Mouse (Mus musculus) ES-Bruce4 (cell line): Measurements from ENCODE around the gene D130040H23Rik. TPM values are rescaled to one million over a fixed set of nuclear protein-coding genes. Genes with fewer than 3 reads are reported as not detected.
"Not testable (repeated sequence)": the region's sequence is repeated elsewhere in the genome, so short reads cannot be mapped to it uniquely, and the experiment has no call there.

Experiments
- H3K27ac ChIP-seq: 2 replicates; pipeline ENCODE4 v1.5.1; 2012; ENCODE audit warnings: low read length, inconsistent platforms; ENCODE audit not compliant: insufficient read depth
- H3K27me3 ChIP-seq: 2 replicates; pipeline ENCODE4 v1.6.1; 2012; ENCODE audit warnings: mild to moderate bottlenecking, low read length, inconsistent platforms; ENCODE audit not compliant: control insufficient read depth, poor library complexity, insufficient read depth, severe bottlenecking
- H3K36me3 ChIP-seq: 2 replicates; pipeline ENCODE4 v1.6.1; 2012; ENCODE audit warnings: inconsistent platforms, mild to moderate bottlenecking, low read length, moderate library complexity; ENCODE audit not compliant: control insufficient read depth, poor library complexity, insufficient read depth, severe bottlenecking
- H3K4me1 ChIP-seq: one replicate; pipeline ENCODE4 v1.8.1; 2011; ENCODE audit warnings: low read length; ENCODE audit not compliant: control insufficient read depth, insufficient read depth
- H3K4me3 ChIP-seq: 2 replicates; pipeline ENCODE4 v1.5.1; 2011; ENCODE audit warnings: low read depth, mild to moderate bottlenecking, low read length
- H3K9ac ChIP-seq: 2 replicates; pipeline ENCODE4 v1.6.1; 2012; ENCODE audit warnings: low read depth, mild to moderate bottlenecking, inconsistent platforms; ENCODE audit not compliant: poor library complexity, severe bottlenecking
- H3K9me3 ChIP-seq: replicated peaks from 2 replicates; pipeline ENCODE4 v1.6.1; 2012; ENCODE audit warnings: mild to moderate bottlenecking, low read length, inconsistent platforms; ENCODE audit not compliant: control insufficient read depth, poor library complexity, insufficient read depth, severe bottlenecking
- CTCF ChIP-seq: IDR thresholded peaks from one replicate; pipeline ENCODE4 v1.8.1; 2011; ENCODE audit warnings: low read depth, low read length
- EP300 ChIP-seq: IDR thresholded peaks from 2 replicates; pipeline ENCODE4 v1.6.1; 2011; ENCODE audit warnings: low read depth, low read length; ENCODE audit not compliant: insufficient read depth
- POLR2A ChIP-seq: IDR thresholded peaks from one replicate; pipeline ENCODE4 v1.8.1; 2011; ENCODE audit warnings: low read length; ENCODE audit not compliant: insufficient read depth
- polyA plus RNA-seq: library from polyadenylated mRNA; stranded (reverse); fragments of >200 nt; gene quantifications from 2 replicates; pipeline ENCODE4 v1.2.4, GENCODE M21; 2011; ENCODE audit warnings: low read depth; ENCODE audit not compliant: missing spikeins, insufficient read depth, insufficient read length

D130040H23Rik gene
- polyA plus RNA-seq, 1 experiment = 14.7 TPM

DNA sequence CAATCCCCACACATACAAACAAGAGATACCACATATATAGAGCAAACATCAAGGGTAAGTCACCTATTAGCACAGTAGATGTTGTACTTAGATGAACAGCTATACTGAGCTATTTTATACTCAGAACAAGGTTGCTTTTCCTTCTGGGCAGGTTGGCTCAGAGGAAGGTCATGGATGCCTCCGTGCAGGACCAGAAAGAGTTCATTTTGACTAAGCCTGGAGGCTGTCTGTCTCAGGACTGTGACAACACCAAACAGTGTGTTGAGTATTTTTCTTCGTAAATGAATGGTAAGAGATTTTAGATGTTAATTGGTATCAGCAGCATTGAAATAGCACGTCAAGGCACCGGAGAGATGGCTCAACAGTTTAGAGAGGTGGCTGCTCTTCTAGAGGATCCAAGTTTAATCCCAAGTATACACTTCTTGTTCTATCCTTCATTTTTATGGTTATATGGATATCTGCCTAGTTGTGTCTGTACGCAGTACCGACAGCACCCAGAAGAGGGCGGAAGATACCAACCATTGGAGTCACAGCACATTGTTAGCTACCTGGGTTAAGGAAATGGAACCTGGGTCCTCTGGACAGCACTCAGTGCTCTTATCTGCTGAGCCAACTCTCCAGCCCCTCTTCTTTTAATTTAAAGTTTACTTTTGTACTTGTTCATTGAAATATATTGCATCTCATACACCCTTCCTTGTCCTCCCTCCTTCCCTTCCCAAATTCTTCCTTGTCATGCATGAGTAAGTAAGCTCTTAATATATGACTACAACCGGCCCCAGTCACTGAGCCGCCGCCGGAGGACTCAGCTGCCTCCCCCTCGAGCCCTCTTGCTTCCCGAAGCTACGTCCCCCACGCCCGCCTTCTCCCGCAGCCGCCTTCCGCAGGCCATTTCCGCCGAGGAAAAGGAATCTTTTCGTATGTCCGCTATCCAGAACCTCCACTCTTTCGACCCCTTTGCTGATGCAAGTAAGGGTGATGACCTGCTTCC lies 57.7 kb downstream of the D130040H23Rik start:
- H3K4me3 ChIP-seq = peak overlapping the region; percentile 30
- no peak for TF ChIP-seq EP300
- TF ChIP-seq POLR2A = no peak
- TF ChIP-seq CTCF = peak; percentile 45
- no peak overlapping the region for H3K27ac ChIP-seq
- peak overlapping the region; percentile 59 for H3K9ac ChIP-seq
- H3K27me3 ChIP-seq = no peaks in the 10 kb centered on the region
- H3K36me3 ChIP-seq = no peaks in the 10 kb centered on the region
- H3K4me1 ChIP-seq = no peaks in the 10 kb centered on the region
- H3K9me3 ChIP-seq = peaks cover 12% of the 10 kb centered on the region; the same call in 1 of the 2 replicates

GRCm38 (mm10) chr8:69329289-69329688 lies 58.4 kb downstream of the D130040H23Rik start:
- H3K9me3 ChIP-seq, H3K27me3 ChIP-seq, H3K27ac ChIP-seq, H3K4me1 ChIP-seq, H3K36me3 ChIP-seq: not testable (repeated sequence)
- H3K9ac ChIP-seq = peak overlapping the region; percentile 59
- H3K4me3 ChIP-seq = peak overlapping the region; percentile 30

Other genes with a start within 250 kb of the D130040H23Rik start
- 31.5 and 39.6 TPM in 2 replicates for gene Zfp930, start 62.0 kb upstream of the D130040H23Rik start, polyA plus RNA-seq
- not detected in 2 replicates for gene Gm9495, start 182.5 kb downstream of the D130040H23Rik start, polyA plus RNA-seq